Mouse (Mus musculus): ENCODE results near the gene Gm17416. TPM values are rescaled to one million over a fixed set of nuclear protein-coding genes. Genes with fewer than 3 reads are reported as not detected.
A peak's percentile ranks its signal among the peaks of the same experiment; 100 is the strongest.

Gene Gm17416
- polyA plus RNA-seq, 1 experiment, result not detected

GRCm38 (mm10) chr2:152548124-152548523 is 21.0 kb upstream of the Gm17416 start:
- Histone ChIP-seq H3K27me3 (ENCODE audit: control insufficient read depth, insufficient read depth, insufficient read length) (peaks cover 11% of the 10 kb centered on the region), H3K79me2 (ENCODE audit: control insufficient read depth, insufficient read depth) (no peaks in the 10 kb centered on the region)

GRCm38 (mm10) chr2:152553774-152554423 is 15.2 kb upstream of the Gm17416 start:
- Histone ChIP-seq H3K27me3 (ENCODE audit: control insufficient read depth, insufficient read depth, insufficient read length) (peaks cover 20% of the 10 kb centered on the region), H3K79me2 (ENCODE audit: control insufficient read depth, insufficient read depth) (no peaks in the 10 kb centered on the region), H3ac (ENCODE audit: control insufficient read depth, insufficient read length, low read depth) (no peak overlapping the region), H3K36me3 (ENCODE audit: control insufficient read depth, insufficient read depth) (no peaks in the 10 kb centered on the region), H3K79me3 (ENCODE audit: low read depth) (no peaks in the 10 kb centered on the region), H3K4me3 (ENCODE audit: insufficient read depth, poor library complexity, severe bottlenecking) (no peak overlapping the region)
- TF ChIP-seq CTCF (IDR thresholded peaks at IDR 0.05; ENCODE audit: control insufficient read depth, insufficient read depth, insufficient read length) (peak; percentile 56), MAX (IDR thresholded peaks at IDR 0.05) (no peak)

More at GRCm38 (mm10) chr2:152548124-152548523, 21.0 kb upstream of the Gm17416 start:
- TF ChIP-seq USF1 (IDR thresholded peaks at IDR 0.05; ENCODE audit: low read depth), result no peak
- TF ChIP-seq MAX (IDR thresholded peaks at IDR 0.05), result no peak
- TF ChIP-seq MYOG (IDR thresholded peaks at IDR 0.05; ENCODE audit: control insufficient read depth, extremely low read depth, insufficient read length), result no peak
- TF ChIP-seq CEBPB (IDR thresholded peaks at IDR 0.05; ENCODE audit: low read depth), result no peak
- no peak for TF ChIP-seq FOSL1 (IDR thresholded peaks at IDR 0.05; ENCODE audit: insufficient read depth, low read length, poor library complexity, severe bottlenecking)
- no peak for TF ChIP-seq MYOD1 (IDR thresholded peaks at IDR 0.05; ENCODE audit: control insufficient read depth, insufficient read length, low read depth)
- no peak for TF ChIP-seq CTCF (IDR thresholded peaks at IDR 0.05; ENCODE audit: control insufficient read depth, insufficient read depth, insufficient read length)
- H3K4me3 ChIP-seq (ENCODE audit: insufficient read depth, poor library complexity, severe bottlenecking), result no peak overlapping the region
- no peaks in the 10 kb centered on the region for H3K36me3 ChIP-seq (ENCODE audit: control insufficient read depth, insufficient read depth)
- H3ac ChIP-seq (ENCODE audit: control insufficient read depth, insufficient read length, low read depth), result no peak overlapping the region
- no peaks in the 10 kb centered on the region for H3K79me3 ChIP-seq (ENCODE audit: low read depth)

- no peaks in the 10 kb centered on the region for H3K79me2 ChIP-seq (ENCODE audit: control insufficient read depth, insufficient read depth)
- no peak overlapping the region for H3ac ChIP-seq (ENCODE audit: control insufficient read depth, insufficient read length, low read depth)
- H3K4me3 ChIP-seq (ENCODE audit: insufficient read depth, poor library complexity, severe bottlenecking), result no peak overlapping the region
- TF ChIP-seq CTCF (IDR thresholded peaks at IDR 0.05; ENCODE audit: control insufficient read depth, insufficient read depth, insufficient read length), result no peak
- TF ChIP-seq MYOD1 (IDR thresholded peaks at IDR 0.05; ENCODE audit: control insufficient read depth, insufficient read length, low read depth), result no peak
- no peak for TF ChIP-seq USF1 (IDR thresholded peaks at IDR 0.05; ENCODE audit: low read depth)
- no peak for TF ChIP-seq CEBPB (IDR thresholded peaks at IDR 0.05; ENCODE audit: low read depth)
- no peak for TF ChIP-seq MAX (IDR thresholded peaks at IDR 0.05)
- no peak for TF ChIP-seq FOSL1 (IDR thresholded peaks at IDR 0.05; ENCODE audit: insufficient read depth, low read length, poor library complexity, severe bottlenecking)
- TF ChIP-seq MYOG (IDR thresholded peaks at IDR 0.05; ENCODE audit: control insufficient read depth, extremely low read depth, insufficient read length), result no peak
- H3K36me3 ChIP-seq (ENCODE audit: control insufficient read depth, insufficient read depth), result no peaks in the 10 kb centered on the region
- peaks cover 33% of the 10 kb centered on the region for H3K27me3 ChIP-seq (ENCODE audit: control insufficient read depth, insufficient read depth, insufficient read length)
- no peaks in the 10 kb centered on the region for H3K79me3 ChIP-seq (ENCODE audit: low read depth)
These were observed 12.5 kb upstream of the Gm17416 start for GRCm38 (mm10) chr2:152556655-152557054.

- Histone ChIP-seq H3K79me2 (ENCODE audit: control insufficient read depth, insufficient read depth) (no peaks in the 10 kb centered on the region), H3K4me3 (ENCODE audit: insufficient read depth, poor library complexity, severe bottlenecking) (no peak overlapping the region), H3K36me3 (ENCODE audit: control insufficient read depth, insufficient read depth) (no peaks in the 10 kb centered on the region), H3K79me3 (ENCODE audit: low read depth) (no peaks in the 10 kb centered on the region), H3ac (ENCODE audit: control insufficient read depth, insufficient read length, low read depth) (no peak overlapping the region), H3K27me3 (ENCODE audit: control insufficient read depth, insufficient read depth, insufficient read length) (peaks cover 11% of the 10 kb centered on the region)
- TF ChIP-seq MYOD1 (IDR thresholded peaks at IDR 0.05; ENCODE audit: control insufficient read depth, insufficient read length, low read depth) (no peak), CTCF (IDR thresholded peaks at IDR 0.05; ENCODE audit: control insufficient read depth, insufficient read depth, insufficient read length) (no peak), USF1 (IDR thresholded peaks at IDR 0.05; ENCODE audit: low read depth) (no peak), FOSL1 (IDR thresholded peaks at IDR 0.05; ENCODE audit: insufficient read depth, low read length, poor library complexity, severe bottlenecking) (no peak), CEBPB (IDR thresholded peaks at IDR 0.05; ENCODE audit: low read depth) (no peak), MYOG (IDR thresholded peaks at IDR 0.05; ENCODE audit: control insufficient read depth, extremely low read depth, insufficient read length) (no peak), MAX (IDR thresholded peaks at IDR 0.05) (no peak)
These were observed 743 bp downstream of the Gm17416 start for GRCm38 (mm10) chr2:152569881-152570280.

GRCm38 (mm10) chr2:152570313-152570712 is 1.2 kb downstream of the Gm17416 start:
- no peaks in the 10 kb centered on the region for H3K36me3 ChIP-seq (ENCODE audit: control insufficient read depth, insufficient read depth)
- peaks cover 13% of the 10 kb centered on the region for H3K27me3 ChIP-seq (ENCODE audit: control insufficient read depth, insufficient read depth, insufficient read length)
- no peaks in the 10 kb centered on the region for H3K79me3 ChIP-seq (ENCODE audit: low read depth)
- TF ChIP-seq CTCF (IDR thresholded peaks at IDR 0.05; ENCODE audit: control insufficient read depth, insufficient read depth, insufficient read length) (no peak), USF1 (IDR thresholded peaks at IDR 0.05; ENCODE audit: low read depth) (no peak), MYOD1 (IDR thresholded peaks at IDR 0.05; ENCODE audit: control insufficient read depth, insufficient read length, low read depth) (no peak), MAX (IDR thresholded peaks at IDR 0.05) (no peak), MYOG (IDR thresholded peaks at IDR 0.05; ENCODE audit: control insufficient read depth, extremely low read depth, insufficient read length) (no peak), FOSL1 (IDR thresholded peaks at IDR 0.05; ENCODE audit: insufficient read depth, low read length, poor library complexity, severe bottlenecking) (no peak), CEBPB (IDR thresholded peaks at IDR 0.05; ENCODE audit: low read depth) (no peak)
- no peaks in the 10 kb centered on the region for H3K79me2 ChIP-seq (ENCODE audit: control insufficient read depth, insufficient read depth)
- no peak overlapping the region for H3K4me3 ChIP-seq (ENCODE audit: insufficient read depth, poor library complexity, severe bottlenecking)
- H3ac ChIP-seq (ENCODE audit: control insufficient read depth, insufficient read length, low read depth), result no peak overlapping the region
